Mouse (Mus musculus) cerebellum, adult 8-10 months (tissue): ENCODE results near the gene Spag16.

Experiments used
- DNase-seq: peaks from one replicate; pipeline ENCODE4 v3.0.0; 2022

The Spag16 gene

DNA sequence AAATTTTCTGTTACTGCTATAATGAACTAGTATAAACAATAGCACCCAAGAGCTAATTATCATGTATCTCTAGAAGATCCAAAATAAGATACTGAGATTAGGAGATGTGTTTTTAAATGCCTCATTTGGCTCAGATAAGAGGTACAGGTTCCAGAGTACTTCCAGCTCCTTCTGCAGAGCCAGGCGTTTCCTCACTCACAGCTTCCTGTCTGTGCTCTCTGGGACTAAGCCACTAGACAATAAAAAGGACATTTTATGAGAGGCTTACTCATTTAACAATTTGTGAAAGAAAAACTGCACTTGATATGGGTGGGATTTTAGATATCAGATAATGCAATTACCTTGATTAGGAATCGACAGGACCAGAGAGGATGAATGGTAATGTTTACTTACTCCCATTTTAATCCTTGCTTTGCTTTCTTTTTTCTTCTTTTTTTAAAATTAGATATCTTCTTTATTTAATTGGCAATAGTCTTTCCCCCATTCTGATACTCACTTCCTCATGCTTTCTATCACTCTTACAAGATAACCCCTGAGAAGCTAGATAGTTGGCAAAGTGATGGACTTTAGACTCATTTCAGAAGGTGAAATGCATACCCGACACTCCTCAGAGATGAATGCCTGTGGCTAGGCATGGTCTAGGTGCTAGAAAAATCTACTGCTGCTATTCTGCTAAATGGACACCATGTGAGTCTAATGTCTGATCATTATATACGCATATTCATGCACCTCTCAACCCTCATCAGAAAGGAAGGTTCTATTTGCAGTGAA lies 289.6 kb downstream of the Spag16 start:
- no peak for DNase-seq

DNA sequence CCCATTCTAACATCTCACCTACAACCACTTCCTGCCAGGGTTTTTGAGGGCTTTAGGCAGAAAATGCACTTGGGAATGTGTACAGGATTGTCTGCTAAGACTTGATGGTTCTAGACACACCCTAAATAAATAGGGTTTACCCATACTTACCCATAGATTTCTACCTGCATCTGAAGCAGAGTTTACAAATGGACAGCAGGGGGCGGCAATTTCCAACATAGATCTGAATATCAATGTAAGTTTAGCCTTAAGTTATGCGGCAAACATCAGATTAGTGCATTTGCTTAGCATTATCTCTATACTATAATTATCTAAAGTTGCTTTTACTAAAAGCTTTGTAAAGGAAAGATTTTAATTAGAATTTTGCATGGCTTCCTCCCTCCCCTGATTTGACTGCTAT lies 301.3 kb downstream of the Spag16 start:
- DNase-seq: no peak

DNA sequence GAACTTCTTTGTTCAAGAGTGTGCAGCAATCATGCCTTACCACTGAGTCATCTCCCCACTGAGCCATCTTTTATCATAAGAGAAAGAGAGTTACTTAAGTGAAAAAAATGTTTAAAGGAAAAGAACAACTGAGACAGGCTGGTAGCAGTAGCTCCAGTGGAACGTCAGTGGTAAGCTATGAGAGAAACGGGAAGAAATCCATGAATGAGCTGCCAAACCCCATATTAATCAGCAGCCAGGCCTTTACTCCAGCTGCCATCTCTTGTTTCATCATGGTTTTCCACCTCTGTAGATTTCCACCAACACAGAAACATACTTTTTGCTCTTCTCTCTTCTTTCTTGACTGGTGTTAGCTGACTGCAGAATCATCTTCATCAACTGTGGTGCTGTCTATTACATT lies 308.8 kb downstream of the Spag16 start:
- no peak for DNase-seq

DNA sequence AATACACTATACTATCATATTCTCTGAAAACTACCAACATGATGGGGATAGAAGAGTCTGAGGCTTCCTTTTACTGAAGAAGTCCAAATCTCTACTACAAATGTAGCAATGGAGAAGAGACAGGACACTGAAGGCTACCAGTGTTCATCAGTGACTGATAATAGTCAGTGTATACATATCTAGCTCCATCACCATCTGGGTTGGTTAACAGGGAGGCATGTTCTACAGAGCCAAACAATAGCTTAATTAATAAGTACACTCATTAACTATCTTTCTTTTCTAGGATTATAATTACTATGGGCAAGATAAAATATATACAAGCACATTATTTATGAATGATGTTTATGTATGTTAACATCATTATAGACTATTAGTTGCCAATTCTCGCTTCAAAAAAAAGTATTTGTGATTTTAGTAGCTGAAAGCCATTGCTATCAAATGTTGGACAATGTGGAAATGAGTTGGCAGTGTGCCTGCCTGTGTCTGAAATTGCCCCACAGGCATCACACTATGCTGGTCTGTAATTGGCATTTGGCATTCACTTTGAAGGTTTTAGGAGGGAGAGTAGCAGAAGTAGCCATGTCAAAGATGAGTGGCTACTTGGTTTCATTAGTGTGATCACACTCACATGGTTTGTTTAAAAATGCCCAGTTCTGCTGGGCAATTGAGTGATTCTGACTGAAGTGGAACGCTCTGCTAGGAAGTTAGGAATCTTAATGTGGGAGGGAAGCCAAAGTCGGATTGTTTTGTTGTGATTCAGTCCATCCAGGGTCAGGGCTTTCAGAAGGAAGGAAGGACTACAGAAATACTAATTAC lies 338.8 kb downstream of the Spag16 start:
- DNase-seq: no peak

DNA sequence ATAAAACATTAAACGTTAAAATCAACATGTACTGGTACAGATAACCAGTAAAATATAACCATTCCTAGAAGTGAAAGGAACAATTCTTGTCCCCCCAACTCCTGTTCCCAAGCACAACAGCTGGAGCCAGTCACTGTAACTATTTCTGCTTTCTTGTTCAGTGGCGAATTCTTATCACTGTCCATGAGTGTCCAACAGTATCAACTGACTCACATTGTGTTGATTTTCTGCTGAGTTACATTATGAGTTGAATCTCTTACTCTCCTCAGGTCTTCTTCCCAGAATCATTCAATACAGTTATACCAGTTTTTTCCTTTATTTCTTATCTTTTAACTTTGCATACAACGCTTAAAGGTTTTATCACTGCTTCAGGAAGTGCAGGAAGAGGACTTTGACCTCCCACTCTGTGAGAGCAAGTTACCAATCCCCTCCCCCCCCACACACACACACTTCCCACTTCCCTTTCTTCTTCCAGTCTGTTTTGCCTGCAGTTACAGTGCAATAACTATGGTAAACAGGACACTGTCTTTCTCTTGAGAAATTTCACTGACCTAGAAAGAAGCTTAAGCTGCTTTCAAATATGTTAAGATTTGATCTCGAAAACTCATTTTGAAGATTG lies 353.5 kb downstream of the Spag16 start:
- no peak for DNase-seq

DNA sequence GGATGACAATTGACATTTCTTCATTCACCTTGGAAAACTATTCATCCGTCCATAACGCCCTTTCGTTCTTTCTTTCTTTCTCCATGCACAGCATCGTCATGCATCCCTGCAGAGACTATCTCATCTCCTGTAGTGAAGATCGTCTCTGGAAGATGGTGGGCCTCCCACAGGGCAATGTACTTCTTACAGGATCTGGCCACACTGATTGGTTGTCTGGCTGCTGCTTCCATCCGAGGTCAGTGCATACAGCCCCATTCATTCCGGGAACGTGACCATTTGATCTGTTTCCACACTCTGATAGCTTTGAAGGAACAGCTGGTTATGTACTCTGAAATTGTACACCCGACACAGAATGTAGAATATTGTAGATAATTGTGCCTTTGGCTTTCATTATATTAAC lies 438.0 kb downstream of the Spag16 start:
- no peak for DNase-seq

DNA sequence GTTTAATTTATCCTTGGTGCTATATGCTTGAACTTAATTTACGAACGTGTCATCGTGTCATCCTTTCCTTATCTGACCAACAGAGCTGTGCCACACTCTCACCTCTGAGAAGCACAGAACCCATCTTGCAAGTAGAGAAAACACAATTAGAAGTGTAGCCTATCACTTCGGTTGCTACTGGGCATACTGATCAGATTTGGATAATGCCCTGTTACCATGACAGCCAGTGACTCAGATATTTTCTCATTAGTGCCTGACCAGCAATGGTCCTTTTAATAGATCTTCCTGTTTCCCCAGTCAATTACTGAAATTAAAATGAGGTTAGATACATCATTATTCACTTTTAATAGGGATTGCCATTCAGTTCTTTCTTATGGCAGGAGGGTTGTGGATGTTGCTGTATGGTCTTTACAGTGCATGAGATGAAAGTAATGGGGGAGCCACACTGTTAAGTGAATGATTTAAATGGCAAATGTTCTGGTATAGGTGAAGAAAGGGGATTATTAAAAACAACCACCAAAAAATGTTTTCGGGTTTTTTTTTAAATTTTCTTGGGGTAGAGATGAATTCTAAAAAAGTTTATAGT lies 439.2 kb downstream of the Spag16 start:
- DNase-seq: no peak

DNA sequence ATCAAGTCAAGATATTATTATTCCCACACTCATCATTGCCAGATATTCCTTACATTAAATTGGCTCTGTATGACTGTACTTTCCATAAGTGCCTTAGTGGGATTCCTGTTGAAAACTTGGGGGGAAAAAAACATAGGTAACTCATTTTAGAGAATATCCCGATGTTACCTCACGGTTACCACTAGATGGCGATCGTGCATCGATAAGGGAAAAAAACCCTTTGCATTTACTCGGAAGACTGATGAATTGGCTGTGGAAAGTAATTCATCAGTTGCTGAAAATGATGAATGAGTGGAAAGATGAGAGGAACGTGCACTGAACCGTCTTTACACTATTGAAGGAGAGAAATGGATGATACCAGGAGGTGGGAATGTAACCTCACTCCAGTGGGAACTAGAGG lies 443.4 kb downstream of the Spag16 start:
- DNase-seq: no peak

DNA sequence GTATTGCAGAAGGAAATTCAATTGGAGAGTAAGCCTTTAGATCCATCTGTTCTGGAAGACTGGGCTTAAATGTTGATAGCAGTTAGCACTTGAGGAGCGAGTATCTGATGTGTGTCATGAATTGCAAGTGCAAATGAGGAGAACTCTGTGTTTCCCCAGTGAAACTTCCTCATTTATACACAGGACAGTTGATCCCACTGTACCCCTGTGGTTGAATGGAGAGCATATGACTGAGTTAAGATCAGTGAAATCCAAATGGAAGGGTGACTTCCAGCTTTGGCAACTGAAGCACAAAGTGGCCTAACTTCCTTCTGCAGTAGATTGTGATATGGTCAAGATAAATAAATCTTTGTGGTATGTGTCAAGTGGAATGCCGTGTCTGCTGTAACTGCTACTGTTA lies 446.0 kb downstream of the Spag16 start:
- DNase-seq: no peak

DNA sequence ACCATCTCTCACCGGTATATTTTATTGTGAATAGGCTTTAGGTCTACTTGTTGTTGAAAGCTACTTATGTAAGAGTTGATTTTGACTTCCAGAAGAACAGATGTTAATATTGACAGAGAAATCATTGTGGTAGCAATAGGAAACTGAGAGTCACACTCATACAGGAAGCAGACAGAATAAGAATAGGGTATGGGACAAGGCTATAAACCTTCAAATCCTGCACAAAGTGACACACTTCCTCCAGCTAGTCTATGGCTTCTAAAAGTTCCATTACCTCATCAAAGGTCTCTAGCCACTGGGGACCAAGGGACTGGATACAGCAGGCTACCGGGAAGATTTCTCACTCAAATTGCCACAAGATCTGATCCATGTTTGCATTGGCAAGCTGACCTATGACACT lies 452.5 kb downstream of the Spag16 start:
- DNase-seq: no peak

DNA sequence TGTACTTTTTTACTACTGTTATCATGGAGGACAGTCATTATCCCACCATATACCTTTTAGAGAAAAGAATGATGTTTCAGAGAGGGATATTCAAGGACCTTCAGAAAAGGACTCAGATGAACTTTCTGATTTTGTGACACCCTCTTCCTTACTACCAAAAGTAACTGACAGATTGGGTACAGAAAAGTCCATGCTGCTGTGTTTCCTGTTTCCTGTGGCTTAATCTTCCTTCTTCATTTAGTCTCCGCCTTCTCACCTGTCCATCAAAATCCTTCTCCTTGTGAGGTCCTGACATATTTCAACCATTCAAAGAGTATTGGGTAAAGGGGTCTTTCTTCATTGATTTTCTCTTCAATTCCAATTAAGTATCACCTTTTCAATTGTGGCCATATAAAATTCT lies 456.6 kb downstream of the Spag16 start:
- no peak for DNase-seq

DNA sequence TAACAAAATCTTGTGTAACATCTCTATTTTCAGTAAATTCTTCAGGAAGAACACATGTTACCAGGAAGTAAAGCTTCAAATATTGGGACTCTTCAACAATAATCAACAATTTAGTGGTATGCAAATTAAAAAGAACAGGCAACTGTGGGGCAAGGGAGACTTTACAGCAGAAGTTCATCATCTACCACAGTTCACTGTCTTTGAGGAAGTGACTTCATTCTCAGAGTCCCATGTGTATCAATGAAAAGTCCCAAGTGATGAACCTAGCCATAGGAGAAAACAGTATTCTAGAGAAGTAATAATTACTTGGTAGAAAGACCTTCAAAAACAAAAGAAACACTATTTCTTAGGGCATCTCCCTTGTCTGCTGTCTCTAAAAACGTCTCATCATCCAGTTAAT lies 457.4 kb downstream of the Spag16 start:
- no peak for DNase-seq

DNA sequence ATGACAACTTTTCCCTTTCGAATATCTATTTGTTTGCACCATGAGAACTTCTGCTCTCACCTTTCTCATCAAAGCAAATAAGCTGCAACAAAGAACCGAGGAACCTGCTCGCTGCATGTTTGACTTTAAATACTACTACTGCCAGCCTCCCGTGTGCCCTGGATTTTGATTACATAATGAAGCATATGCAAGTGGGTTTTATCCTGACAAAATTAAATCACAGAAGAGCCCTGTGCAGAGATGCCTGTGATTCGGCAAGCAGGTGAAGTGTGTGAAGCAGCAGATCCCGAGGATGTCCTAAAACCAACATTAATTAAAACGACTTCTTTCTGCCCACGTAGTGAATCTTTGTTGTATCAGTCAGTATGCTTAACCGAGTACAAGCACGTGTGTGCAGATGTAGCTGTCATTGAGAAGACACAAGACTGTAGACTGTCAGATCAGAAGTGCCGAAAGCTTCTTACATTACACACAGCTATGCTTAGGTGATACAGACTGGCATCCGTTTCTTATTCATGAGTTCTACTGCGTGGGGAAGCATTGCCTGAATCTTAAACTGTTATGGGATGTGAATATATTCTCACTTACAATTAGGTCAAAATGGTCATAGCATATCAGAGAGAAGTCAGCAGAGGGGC lies 489.5 kb downstream of the Spag16 start:
- no peak for DNase-seq

DNA sequence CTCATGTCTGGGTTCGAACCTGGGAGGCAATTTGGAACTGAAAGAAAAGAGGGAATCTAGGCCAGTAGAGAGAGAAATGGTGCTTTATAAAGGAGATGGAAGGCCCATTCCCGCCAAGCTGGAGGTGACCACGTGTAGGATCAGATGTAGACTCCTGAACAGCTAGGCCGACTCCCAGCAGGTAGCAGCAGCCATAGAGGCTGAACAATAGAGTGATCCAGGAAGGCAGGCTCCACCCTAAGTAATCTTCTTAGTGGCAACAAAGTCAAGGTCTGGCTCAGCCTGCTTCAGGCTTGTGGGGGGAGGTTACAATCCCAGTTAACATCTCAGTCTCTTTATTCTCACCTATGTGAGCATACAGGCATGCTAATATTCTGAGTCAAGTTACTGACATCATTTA lies 494.2 kb downstream of the Spag16 start:
- DNase-seq: no peak

DNA sequence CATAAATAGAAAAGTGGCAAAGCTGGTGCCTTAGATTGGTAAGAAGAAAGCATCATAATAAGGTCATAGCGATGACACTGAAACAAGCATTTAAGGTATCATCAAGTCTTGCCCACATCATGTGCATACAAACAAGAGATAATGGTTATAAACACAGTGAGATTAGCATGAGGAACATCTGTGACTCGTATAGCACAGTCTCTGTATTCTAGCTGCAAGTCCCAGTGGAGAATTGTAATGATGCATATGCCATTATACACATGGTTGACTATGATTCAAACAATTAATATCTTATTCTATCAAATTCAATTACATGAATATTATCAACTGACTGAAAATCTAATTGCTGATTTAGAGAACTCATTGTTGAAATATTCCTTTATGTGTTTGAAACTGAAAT lies 519.4 kb downstream of the Spag16 start:
- no peak for DNase-seq

DNA sequence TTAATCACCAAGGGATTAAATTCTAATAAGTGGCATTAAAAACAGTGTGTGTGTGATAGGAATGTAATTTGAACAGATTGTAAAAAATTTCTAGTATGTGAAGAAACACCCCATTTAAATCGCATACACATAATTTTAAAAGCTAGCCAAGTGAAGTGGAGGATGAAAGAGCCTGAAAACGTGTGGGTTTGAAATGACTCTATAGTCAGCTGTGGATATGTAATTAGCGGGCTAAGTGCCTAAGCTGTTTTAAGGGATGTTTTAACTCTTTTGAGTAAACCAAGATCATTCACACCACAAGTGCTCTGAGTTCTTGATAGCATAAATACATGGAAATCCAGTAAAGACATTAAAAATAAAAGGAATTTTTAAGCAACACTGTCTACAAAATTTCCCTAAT lies 524.6 kb downstream of the Spag16 start:
- no peak for DNase-seq

DNA sequence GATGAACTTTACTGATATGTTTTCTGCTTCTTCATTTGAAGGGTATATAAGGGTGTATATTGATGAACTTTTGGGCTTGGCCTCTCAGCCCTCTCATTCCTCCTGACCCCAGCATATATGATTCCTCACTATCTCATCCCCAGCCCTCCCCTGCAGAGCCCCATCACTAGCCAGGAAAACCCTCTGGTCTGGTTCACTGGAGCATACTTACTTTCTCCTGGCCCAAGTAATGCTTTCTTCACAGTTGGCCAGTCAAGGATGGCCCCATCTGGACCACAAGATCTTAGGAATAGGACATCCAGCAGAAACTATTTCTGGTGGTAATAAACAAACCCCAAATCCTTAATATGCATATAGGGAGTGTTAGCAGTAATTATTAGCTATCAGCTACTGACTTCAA lies 527.2 kb downstream of the Spag16 start:
- DNase-seq: no peak

DNA sequence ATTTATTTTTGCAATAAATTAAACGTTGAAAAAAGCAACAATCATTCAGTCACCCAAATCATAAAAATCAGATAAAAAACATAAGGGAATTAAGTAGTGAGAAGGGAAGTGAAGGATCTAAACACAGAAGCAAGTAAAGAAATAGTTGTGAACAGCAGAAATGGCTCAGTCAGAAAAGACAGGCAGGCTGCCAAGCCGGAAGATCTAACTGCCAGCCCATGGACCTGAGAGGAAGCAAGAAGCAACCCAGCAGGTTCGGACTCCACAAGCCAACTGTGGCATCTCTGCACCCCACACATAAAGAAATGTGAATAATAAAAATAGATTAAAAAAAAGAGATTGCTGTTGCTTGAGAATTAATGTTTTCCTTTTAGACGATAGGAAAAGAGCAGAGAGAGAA lies 545.0 kb downstream of the Spag16 start:
- DNase-seq: no peak

DNA sequence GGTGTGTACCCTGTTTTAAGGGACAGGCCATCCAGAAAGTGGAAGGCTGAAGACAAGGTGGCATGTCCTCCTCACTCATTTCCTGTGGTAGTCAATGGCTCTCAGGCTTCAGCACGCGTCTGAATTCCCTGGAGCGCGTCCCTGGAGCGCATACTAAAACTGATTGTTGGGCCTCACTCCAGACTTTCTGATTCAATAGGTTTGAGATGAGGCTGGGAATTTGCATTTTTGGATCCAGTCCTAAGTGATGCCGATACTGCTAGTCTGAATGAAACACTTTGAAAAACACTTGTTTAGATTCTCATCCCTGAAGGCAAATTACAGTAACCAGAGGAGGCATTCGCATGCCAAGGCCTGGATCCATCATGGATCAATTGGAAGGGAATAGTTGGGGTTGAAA lies 553.3 kb downstream of the Spag16 start:
- no peak for DNase-seq

DNA sequence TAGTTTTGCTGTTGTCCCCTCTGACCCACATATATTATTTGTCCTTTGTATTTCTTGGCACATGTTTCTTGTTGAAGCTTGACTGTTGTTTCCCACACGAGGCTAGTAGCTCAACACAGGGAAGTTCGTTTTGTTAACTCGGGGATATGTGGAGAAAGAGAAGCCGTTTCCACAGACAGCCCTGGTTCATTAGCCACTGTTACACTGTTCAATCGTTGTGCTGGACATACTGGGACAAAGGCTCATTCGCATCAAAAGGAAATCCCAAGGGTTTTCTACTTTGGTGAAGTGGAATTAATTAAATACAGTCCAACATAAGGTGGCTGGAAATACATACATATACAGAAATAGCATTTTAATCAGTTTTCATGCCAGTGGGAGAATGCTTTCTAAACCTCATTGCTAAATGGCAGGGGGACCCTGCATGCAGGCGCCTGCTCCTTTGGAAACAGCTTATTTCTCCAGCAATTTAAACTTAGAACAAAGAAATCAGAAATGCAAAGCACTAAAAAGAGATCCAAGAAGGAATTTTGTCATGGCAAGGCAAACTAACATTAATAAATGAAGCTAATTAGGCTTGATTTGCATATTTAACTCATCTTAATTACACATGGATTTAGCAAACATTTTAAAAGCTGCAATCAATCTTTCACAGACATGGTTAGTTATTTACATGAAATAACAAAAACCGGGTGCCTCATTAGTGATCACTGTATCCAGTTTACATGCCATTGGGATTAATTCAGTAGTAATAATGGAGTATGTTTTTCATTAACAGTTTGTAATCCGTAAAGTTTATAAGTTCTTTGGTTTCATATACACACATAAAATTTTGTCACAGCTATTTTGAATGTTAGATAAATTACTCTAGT lies 615.7 kb downstream of the Spag16 start:
- DNase-seq: no peak

DNA sequence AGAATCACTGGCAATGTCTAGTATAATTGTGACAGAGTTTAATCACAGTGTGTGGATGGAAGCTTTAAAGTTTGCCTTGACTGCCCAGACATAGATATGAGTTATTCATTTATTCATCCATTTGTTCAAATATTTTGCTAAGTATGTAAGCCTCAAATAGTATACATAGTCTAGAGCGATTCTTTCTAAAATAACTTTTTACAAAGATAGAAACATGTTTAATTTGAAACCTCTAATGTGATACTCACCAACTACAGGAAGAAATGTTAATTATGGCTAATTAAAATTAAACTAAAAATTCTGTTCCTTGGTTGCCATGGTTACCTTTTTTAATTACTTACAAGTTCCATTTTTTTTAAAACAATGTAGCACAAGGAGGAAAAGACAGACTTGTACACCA lies 653.1 kb downstream of the Spag16 start:
- DNase-seq: no peak

DNA sequence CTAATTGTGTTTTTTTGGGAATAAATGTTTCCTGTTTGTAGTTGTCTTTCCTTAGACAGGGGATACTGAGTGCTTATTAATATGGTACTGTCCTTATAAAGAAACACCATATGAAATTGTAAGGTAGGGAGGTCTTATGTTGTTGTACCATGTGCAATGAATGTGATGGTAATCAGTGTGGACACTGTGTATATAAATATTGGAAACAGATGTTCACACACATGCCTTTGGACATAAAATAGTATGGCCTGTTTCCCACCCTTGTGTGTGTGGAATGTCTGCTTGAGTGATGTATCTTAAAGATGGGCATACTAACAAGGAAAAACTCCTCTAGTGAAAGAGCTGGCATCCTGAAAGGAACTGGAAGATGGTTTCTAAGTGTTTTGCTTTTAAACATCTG lies 692.1 kb downstream of the Spag16 start:
- DNase-seq: no peak
